Mouse (Mus musculus): ENCODE measurements at regions not wholly inside any gene's neighbourhood (a gene's known extent, or its start where the extent isn't known, plus 50 kb on each side); places are given as distances from the start of the nearest gene placed in this dataset.
"Not testable (repeated sequence)": the region's sequence is repeated elsewhere in the genome, so short reads cannot be mapped to it uniquely, and the experiment has no call there.

GRCm38 (mm10) chr14:53090921-53091320 lies 595.4 kb upstream of the Olfr1507 start:
- not testable (repeated sequence) for H3K4me2 ChIP-seq (replicated peaks); H3K9ac ChIP-seq; ATAC-seq (ENCODE audit: insufficient number of reproducible peaks, insufficient read depth, low FRiP score, low TSS enrichment); H3K4me3 ChIP-seq; H3K36me3 ChIP-seq; H3K4me1 ChIP-seq; H3K27ac ChIP-seq; H3K9me3 ChIP-seq; H3K27me3 ChIP-seq

GRCm38 (mm10) chr14:53081853-53082252 lies 586.3 kb upstream of the Olfr1507 start:
- not testable (repeated sequence) for H3K27ac ChIP-seq; ATAC-seq (ENCODE audit: insufficient number of reproducible peaks, insufficient read depth, low FRiP score, low TSS enrichment); H3K9me3 ChIP-seq; H3K4me2 ChIP-seq (replicated peaks); H3K36me3 ChIP-seq; H3K9ac ChIP-seq; H3K4me1 ChIP-seq; H3K4me3 ChIP-seq; H3K27me3 ChIP-seq
- 76% methylated on average over 4 of the region's 4 CpGs for WGBS

- ATAC-seq (ENCODE audit: insufficient number of reproducible peaks, insufficient read depth, low FRiP score, low TSS enrichment); H3K27me3 ChIP-seq; H3K27ac ChIP-seq; H3K4me3 ChIP-seq; H3K9me3 ChIP-seq; H3K4me1 ChIP-seq; H3K4me2 ChIP-seq (replicated peaks); H3K36me3 ChIP-seq; H3K9ac ChIP-seq: not testable (repeated sequence)
- no CpG with 5 or more reads among the region's 2 CpGs for WGBS
Measured at GRCm38 (mm10) chr14:53081024-53081711, 585.6 kb upstream of the Olfr1507 start.

GRCm38 (mm10) chr14:53080556-53080955 lies 585.0 kb upstream of the Olfr1507 start:
- not testable (repeated sequence) for H3K27ac ChIP-seq; H3K9ac ChIP-seq; H3K36me3 ChIP-seq; H3K9me3 ChIP-seq; H3K4me3 ChIP-seq; ATAC-seq (ENCODE audit: insufficient number of reproducible peaks, insufficient read depth, low FRiP score, low TSS enrichment); H3K4me2 ChIP-seq (replicated peaks); H3K27me3 ChIP-seq; H3K4me1 ChIP-seq
- WGBS: 79% methylated on average over 3 of the region's 3 CpGs

GRCm38 (mm10) chr14:53075937-53076336 lies 580.4 kb upstream of the Olfr1507 start:
- not testable (repeated sequence) for H3K4me2 ChIP-seq (replicated peaks); ATAC-seq (ENCODE audit: insufficient number of reproducible peaks, insufficient read depth, low FRiP score, low TSS enrichment); H3K9me3 ChIP-seq; H3K9ac ChIP-seq; H3K36me3 ChIP-seq; H3K4me1 ChIP-seq; H3K4me3 ChIP-seq; H3K27me3 ChIP-seq; H3K27ac ChIP-seq
- WGBS: 84% methylated on average over 2 of the region's 2 CpGs

DNA sequence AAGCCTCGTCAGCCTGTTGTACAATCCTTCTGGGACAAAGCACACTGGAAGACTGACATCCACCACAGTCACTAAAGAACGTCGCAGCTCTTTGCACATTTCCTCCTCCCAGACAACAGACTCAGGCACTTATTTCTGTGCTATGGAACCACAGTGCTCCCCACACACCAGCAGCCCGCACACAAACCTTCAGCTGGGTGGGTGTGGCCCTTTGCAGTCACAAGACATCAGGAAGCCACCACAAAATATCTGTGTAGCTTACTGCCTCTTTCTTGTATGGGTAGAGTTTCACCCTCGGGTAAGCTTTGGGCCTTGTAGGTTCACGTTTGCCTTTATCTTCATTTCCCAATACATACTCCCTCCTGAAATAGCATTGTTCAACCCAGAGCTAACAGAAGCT lies 577.6 kb upstream of the Olfr1507 start:
- not testable (repeated sequence) for ATAC-seq (ENCODE audit: insufficient number of reproducible peaks, insufficient read depth, low FRiP score, low TSS enrichment); H3K4me1 ChIP-seq; H3K36me3 ChIP-seq; H3K9me3 ChIP-seq; H3K4me2 ChIP-seq (replicated peaks); H3K27me3 ChIP-seq; H3K27ac ChIP-seq; H3K9ac ChIP-seq; H3K4me3 ChIP-seq
- WGBS: 75% methylated on average over 6 of the region's 6 CpGs

DNA sequence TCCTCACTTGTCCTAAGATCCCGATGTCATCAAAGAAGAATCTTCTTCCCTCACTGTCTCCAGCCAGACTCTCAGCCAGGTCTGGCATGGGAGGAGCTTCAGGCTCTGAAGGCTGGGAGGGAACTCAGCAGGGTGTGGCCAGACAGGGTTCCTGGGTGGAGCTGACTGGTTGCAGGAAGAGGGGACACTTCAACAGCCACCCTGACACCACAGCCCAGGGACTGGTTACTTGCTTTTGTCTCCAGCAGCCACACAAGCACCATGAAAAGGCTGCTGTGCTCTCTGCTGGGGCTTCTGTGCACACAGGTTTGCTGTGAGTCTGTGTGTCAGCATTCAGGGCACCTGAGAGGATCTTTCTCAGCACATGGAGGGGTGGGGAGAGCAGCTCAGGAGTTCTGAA lies 577.0 kb upstream of the Olfr1507 start:
- not testable (repeated sequence) for H3K9ac ChIP-seq; ATAC-seq (ENCODE audit: insufficient number of reproducible peaks, insufficient read depth, low FRiP score, low TSS enrichment); H3K4me2 ChIP-seq (replicated peaks); H3K36me3 ChIP-seq; H3K4me1 ChIP-seq; H3K27ac ChIP-seq; H3K4me3 ChIP-seq; H3K9me3 ChIP-seq; H3K27me3 ChIP-seq
- WGBS: no CpG with 5 or more reads among the region's 1 CpGs

- WGBS: 52% methylated on average over 2 of the region's 3 CpGs
- not testable (repeated sequence) for H3K9ac ChIP-seq; ATAC-seq (ENCODE audit: insufficient number of reproducible peaks, insufficient read depth, low FRiP score, low TSS enrichment); H3K27ac ChIP-seq; H3K36me3 ChIP-seq; H3K9me3 ChIP-seq; H3K4me1 ChIP-seq; H3K4me2 ChIP-seq (replicated peaks); H3K27me3 ChIP-seq; H3K4me3 ChIP-seq
Measured at GRCm38 (mm10) chr14:53054439-53054838, 558.9 kb upstream of the Olfr1507 start.

GRCm38 (mm10) chr14:53053465-53054123 lies 558.0 kb upstream of the Olfr1507 start:
- H3K4me2 ChIP-seq (replicated peaks); H3K27me3 ChIP-seq; H3K27ac ChIP-seq; H3K9me3 ChIP-seq; H3K36me3 ChIP-seq; H3K4me3 ChIP-seq; H3K4me1 ChIP-seq; ATAC-seq (ENCODE audit: insufficient number of reproducible peaks, insufficient read depth, low FRiP score, low TSS enrichment); H3K9ac ChIP-seq: not testable (repeated sequence)
- 69% methylated on average over 2 of the region's 3 CpGs for WGBS

DNA sequence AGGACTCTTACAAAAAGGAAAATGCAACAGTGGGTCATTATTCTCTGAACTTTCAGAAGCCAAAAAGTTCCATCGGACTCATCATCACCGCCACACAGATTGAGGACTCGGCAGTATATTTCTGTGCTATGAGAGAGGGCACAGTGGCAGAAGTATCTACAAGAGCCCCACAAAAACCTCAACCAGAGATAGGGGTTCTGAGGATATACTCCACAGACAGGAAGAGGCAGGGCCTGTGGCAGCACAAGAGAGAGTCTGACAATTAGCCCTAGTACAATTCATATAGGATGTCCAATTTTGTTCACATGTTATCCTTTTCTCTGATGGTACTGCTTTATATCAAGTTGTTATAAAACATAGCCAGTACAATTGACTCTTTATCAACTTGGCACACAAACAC lies 552.1 kb upstream of the Olfr1507 start:
- not testable (repeated sequence) for H3K36me3 ChIP-seq; H3K27ac ChIP-seq; H3K4me1 ChIP-seq; H3K4me2 ChIP-seq (replicated peaks); H3K9ac ChIP-seq; H3K9me3 ChIP-seq; H3K27me3 ChIP-seq; ATAC-seq (ENCODE audit: insufficient number of reproducible peaks, insufficient read depth, low FRiP score, low TSS enrichment); H3K4me3 ChIP-seq
- WGBS: 90% methylated on average over 3 of the region's 3 CpGs

DNA sequence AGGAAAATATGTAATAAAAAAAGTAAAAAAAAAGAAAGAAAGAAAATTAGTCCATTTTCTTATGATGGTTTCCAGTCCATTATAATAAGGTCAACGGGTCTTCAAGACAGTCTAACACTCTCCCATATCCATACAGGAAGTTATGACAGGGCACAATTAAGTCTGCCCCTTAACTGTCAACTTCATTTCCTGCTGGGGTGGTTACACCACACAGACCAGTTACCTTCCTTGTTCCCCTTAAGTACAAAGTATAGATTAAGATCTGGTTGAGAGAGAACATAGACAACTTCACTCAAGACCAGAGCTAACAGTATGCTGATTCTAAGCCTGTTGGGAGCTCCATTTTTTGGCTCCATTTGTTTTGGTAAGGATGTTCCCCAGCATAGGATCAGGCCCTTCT lies 551.4 kb upstream of the Olfr1507 start:
- not testable (repeated sequence) for ATAC-seq (ENCODE audit: insufficient number of reproducible peaks, insufficient read depth, low FRiP score, low TSS enrichment); H3K9me3 ChIP-seq; H3K27ac ChIP-seq; H3K4me2 ChIP-seq (replicated peaks); H3K36me3 ChIP-seq; H3K9ac ChIP-seq; H3K4me3 ChIP-seq; H3K27me3 ChIP-seq; H3K4me1 ChIP-seq
- 71% methylated on average over 1 of the region's 1 CpGs for WGBS

GRCm38 (mm10) chr14:53045331-53045730 lies 549.8 kb upstream of the Olfr1507 start:
- not testable (repeated sequence) for H3K4me2 ChIP-seq (replicated peaks)
- 67% methylated on average over 3 of the region's 3 CpGs for WGBS

More at GRCm38 (mm10) chr14:53045331-53045730, 549.8 kb upstream of the Olfr1507 start:
- not testable (repeated sequence) for ATAC-seq (ENCODE audit: insufficient number of reproducible peaks, insufficient read depth, low FRiP score, low TSS enrichment); H3K27ac ChIP-seq; H3K36me3 ChIP-seq; H3K4me3 ChIP-seq; H3K9me3 ChIP-seq; H3K9ac ChIP-seq; H3K4me1 ChIP-seq; H3K27me3 ChIP-seq

Data from embryonic facial prominence, embryonic 12.5 days (tissue).